Mouse (Mus musculus): ENCODE results near the gene Ninj1. TPM values are rescaled to one million over a fixed set of nuclear protein-coding genes. Genes with fewer than 3 reads are reported as not detected.

Gene Ninj1
- polyA plus RNA-seq, 1 experiment: 87.5 TPM

GRCm38 (mm10) chr13:49172335-49172734 lies 14.9 kb upstream of the Ninj1 start:
- Histone ChIP-seq H3K4me3 (replicated peaks; ENCODE audit: insufficient read depth, low read depth, low read length) (no peak overlapping the region), H3K27me3 (ENCODE audit: control insufficient read depth, insufficient read depth, low read length) (no peaks in the 10 kb centered on the region), H3K27ac (ENCODE audit: insufficient read depth, low read length) (peak overlapping the region; percentile 71), H3K4me1 (ENCODE audit: control insufficient read depth, insufficient read depth, low read length) (peaks cover 27% of the 10 kb centered on the region)
- peak; percentile 87 to 92 for DNase-seq
- WGBS: 14% methylated on average over 7 of the region's 7 CpGs
- TF ChIP-seq POLR2A (IDR thresholded peaks at IDR 0.05; ENCODE audit: borderline replicate concordance, insufficient read depth, low read length) (0 out of 2 replicates have a peak, but pooled peaks have one; percentile 13), CTCF (IDR thresholded peaks at IDR 0.05; ENCODE audit: borderline replicate concordance, insufficient read depth, low read depth, low read length) (no peak)

GRCm38 (mm10) chr13:49172971-49173596 lies 14.2 kb upstream of the Ninj1 start:
- Histone ChIP-seq H3K4me3 (replicated peaks; ENCODE audit: insufficient read depth, low read depth, low read length) (no peak overlapping the region), H3K27ac (ENCODE audit: insufficient read depth, low read length) (peak overlapping the region; percentile 35; the same call in 1 of the 2 replicates), H3K27me3 (ENCODE audit: control insufficient read depth, insufficient read depth, low read length) (no peaks in the 10 kb centered on the region), H3K4me1 (ENCODE audit: control insufficient read depth, insufficient read depth, low read length) (peaks cover 33% of the 10 kb centered on the region)
- DNase-seq: peak; percentile 87 to 94
- TF ChIP-seq POLR2A (IDR thresholded peaks at IDR 0.05; ENCODE audit: borderline replicate concordance, insufficient read depth, low read length) (no peak), CTCF (IDR thresholded peaks at IDR 0.05; ENCODE audit: borderline replicate concordance, insufficient read depth, low read depth, low read length) (peak; percentile 90)
- 7% methylated on average over 12 of the region's 12 CpGs for WGBS

- Histone ChIP-seq H3K4me3 (replicated peaks; ENCODE audit: insufficient read depth, low read depth, low read length) (no peak overlapping the region), H3K27me3 (ENCODE audit: control insufficient read depth, insufficient read depth, low read length) (no peaks in the 10 kb centered on the region), H3K4me1 (ENCODE audit: control insufficient read depth, insufficient read depth, low read length) (peaks cover 46% of the 10 kb centered on the region), H3K27ac (ENCODE audit: insufficient read depth, low read length) (no peak overlapping the region)
- no peak for DNase-seq
- WGBS: 57% methylated on average over 10 of the region's 10 CpGs
- TF ChIP-seq POLR2A (IDR thresholded peaks at IDR 0.05; ENCODE audit: borderline replicate concordance, insufficient read depth, low read length) (no peak), CTCF (IDR thresholded peaks at IDR 0.05; ENCODE audit: borderline replicate concordance, insufficient read depth, low read depth, low read length) (no peak)
Measured at GRCm38 (mm10) chr13:49175509-49175908, 11.8 kb upstream of the Ninj1 start.

DNA sequence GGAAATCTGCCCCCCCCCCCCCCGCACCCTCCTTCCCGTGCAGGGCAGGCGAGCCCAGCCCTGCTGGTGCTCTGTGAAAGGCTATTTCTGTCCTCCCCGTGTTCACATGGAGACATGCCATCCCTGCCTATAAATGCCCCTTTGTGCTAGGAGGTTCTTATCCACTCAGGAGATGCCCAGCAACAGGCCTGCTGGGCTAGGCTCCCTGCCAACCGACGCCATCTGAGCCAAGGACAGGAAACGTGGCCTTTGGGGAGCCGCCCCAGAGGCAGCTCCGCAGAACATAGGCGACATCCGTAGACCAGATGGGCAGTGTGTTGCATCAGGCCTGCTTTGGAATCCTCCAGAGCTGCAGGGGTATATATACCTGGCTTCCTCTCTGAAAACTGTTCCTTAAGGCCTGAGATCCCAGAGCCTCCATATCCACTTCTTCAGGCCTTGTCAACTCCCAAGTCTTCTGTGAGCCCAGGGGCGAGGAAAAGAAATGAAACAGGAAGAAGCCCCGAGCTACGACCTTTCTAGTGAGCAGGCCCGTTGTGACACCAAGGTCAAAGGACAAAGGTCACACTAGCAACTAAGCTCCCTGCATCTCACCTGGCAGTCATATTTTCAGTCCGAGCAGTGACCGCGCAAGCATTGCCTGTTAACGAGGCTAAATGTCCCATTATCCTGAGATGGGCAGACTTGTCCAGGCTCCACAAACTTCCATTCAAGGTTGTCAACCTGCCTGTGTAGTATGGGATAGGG lies 8.3 kb upstream of the Ninj1 start:
- H3K27ac ChIP-seq (ENCODE audit: insufficient read depth, low read length): peak overlapping the region; percentile 16

GRCm38 (mm10) chr13:49180274-49180673 lies 7.0 kb upstream of the Ninj1 start:
- Histone ChIP-seq H3K4me3 (replicated peaks; ENCODE audit: insufficient read depth, low read depth, low read length) (no peak overlapping the region), H3K27me3 (ENCODE audit: control insufficient read depth, insufficient read depth, low read length) (no peaks in the 10 kb centered on the region), H3K4me1 (ENCODE audit: control insufficient read depth, insufficient read depth, low read length) (peaks cover 36% of the 10 kb centered on the region), H3K27ac (ENCODE audit: insufficient read depth, low read length) (no peak overlapping the region)
- DNase-seq: no peak
- no peak for TF ChIP-seq POLR2A (IDR thresholded peaks at IDR 0.05; ENCODE audit: borderline replicate concordance, insufficient read depth, low read length)
- no peak for TF ChIP-seq CTCF (IDR thresholded peaks at IDR 0.05; ENCODE audit: borderline replicate concordance, insufficient read depth, low read depth, low read length)
- 96% methylated on average over 5 of the region's 5 CpGs for WGBS

More for the DNA sequence above, 8.3 kb upstream of the Ninj1 start:
- Histone ChIP-seq H3K27me3 (ENCODE audit: control insufficient read depth, insufficient read depth, low read length) (no peaks in the 10 kb centered on the region), H3K4me3 (replicated peaks; ENCODE audit: insufficient read depth, low read depth, low read length) (no peak overlapping the region), H3K4me1 (ENCODE audit: control insufficient read depth, insufficient read depth, low read length) (peaks cover 36% of the 10 kb centered on the region)
- DNase-seq: peak; percentile 93 to 95
- 32% methylated on average over 19 of the region's 19 CpGs for WGBS
- no peak for TF ChIP-seq CTCF (IDR thresholded peaks at IDR 0.05; ENCODE audit: borderline replicate concordance, insufficient read depth, low read depth, low read length)
- TF ChIP-seq POLR2A (IDR thresholded peaks at IDR 0.05; ENCODE audit: borderline replicate concordance, insufficient read depth, low read length): no peak

DNA sequence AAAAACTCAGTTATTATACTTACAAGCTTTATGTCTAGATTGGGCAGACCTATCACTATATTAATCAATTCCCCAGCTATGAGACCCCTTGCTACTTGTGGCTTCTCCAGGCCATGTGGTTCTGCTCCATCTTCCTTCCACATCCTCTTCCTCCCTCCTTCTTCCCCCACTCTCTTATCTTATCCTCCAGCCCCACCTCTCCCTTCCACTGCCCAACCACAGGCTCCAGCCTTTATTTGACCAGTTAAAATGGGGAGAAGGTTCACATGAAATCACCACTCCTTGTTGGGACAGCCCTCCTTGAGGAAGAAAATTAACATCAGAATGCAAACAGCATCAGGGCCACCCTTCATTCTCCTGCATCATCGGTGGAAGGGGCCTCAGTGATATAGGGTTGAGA lies 6.6 kb upstream of the Ninj1 start:
- WGBS: 94% methylated on average over 1 of the region's 1 CpGs
- H3K4me3 ChIP-seq (replicated peaks; ENCODE audit: insufficient read depth, low read depth, low read length): no peak overlapping the region
- TF ChIP-seq POLR2A (IDR thresholded peaks at IDR 0.05; ENCODE audit: borderline replicate concordance, insufficient read depth, low read length) (no peak), CTCF (IDR thresholded peaks at IDR 0.05; ENCODE audit: borderline replicate concordance, insufficient read depth, low read depth, low read length) (no peak)
- no peaks in the 10 kb centered on the region for H3K27me3 ChIP-seq (ENCODE audit: control insufficient read depth, insufficient read depth, low read length)
- DNase-seq: no peak
- H3K27ac ChIP-seq (ENCODE audit: insufficient read depth, low read length): no peak overlapping the region
- peaks cover 36% of the 10 kb centered on the region for H3K4me1 ChIP-seq (ENCODE audit: control insufficient read depth, insufficient read depth, low read length)

DNA sequence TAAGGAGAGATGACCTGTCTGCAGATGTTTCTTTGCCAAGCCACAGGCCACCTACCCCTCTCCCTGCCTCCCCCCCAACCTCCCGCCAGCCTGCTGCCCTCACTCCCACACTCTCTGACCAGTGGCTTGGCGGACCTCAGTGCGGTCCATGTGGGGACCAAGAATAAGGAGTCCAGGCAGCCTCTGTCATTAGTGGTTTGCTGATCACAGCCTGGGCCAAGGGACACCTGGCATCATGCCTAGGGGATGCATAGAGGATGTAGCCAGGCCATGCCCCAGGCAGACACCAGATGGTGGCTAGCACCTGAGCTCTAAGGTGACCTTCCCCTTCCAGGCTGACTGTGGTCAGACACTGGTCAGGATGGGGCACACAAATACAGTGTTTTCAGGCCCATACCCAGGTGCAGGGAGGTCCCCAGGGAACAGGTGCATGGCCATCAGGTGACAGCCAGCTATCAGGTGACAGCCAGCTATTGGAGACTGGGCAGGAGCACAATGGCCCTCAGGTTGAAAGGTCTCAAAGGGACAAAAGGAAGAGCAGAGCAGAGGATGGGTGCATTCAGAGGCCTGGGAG lies 5.8 kb upstream of the Ninj1 start:
- DNase-seq: peak; percentile 79 to 87
- peak overlapping the region; percentile 2; the same call in 1 of the 2 replicates for H3K27ac ChIP-seq (ENCODE audit: insufficient read depth, low read length)
- no peaks in the 10 kb centered on the region for H3K27me3 ChIP-seq (ENCODE audit: control insufficient read depth, insufficient read depth, low read length)
- WGBS: 23% methylated on average over 3 of the region's 3 CpGs
- H3K4me3 ChIP-seq (replicated peaks; ENCODE audit: insufficient read depth, low read depth, low read length): no peak overlapping the region
- peaks cover 36% of the 10 kb centered on the region for H3K4me1 ChIP-seq (ENCODE audit: control insufficient read depth, insufficient read depth, low read length)
- TF ChIP-seq POLR2A (IDR thresholded peaks at IDR 0.05; ENCODE audit: borderline replicate concordance, insufficient read depth, low read length): no peak
- no peak for TF ChIP-seq CTCF (IDR thresholded peaks at IDR 0.05; ENCODE audit: borderline replicate concordance, insufficient read depth, low read depth, low read length)

Data from cerebellum, adult 2 months (tissue).